Mouse (Mus musculus): ENCODE results near the gene Spryd4. TPM values are rescaled to one million over a fixed set of nuclear protein-coding genes. Genes with fewer than 3 reads are reported as not detected.
"Not testable (repeated sequence)": the region's sequence is repeated elsewhere in the genome, so short reads cannot be mapped to it uniquely, and the experiment has no call there.

The Spryd4 gene
- total RNA-seq (2015) (16.1 and 20.4 TPM in 2 replicates), total RNA-seq (2017) (15.6 and 20.0 TPM in 2 replicates)

- peak; percentile 83 for ATAC-seq (replicated peaks; ENCODE audit: poor library complexity)
Observed at GRCm38 (mm10) chr10:128211390-128212108, at the start of gene Spryd4. Gene Spryd4 (minus strand): TSS chr10:128211807.

- ATAC-seq (replicated peaks; ENCODE audit: poor library complexity) = not testable (repeated sequence)
Observed at GRCm38 (mm10) chr10:128260376-128260775, 48.8 kb upstream of the Spryd4 start.

GRCm38 (mm10) chr10:128259946-128260345, 48.3 kb upstream of the Spryd4 start:
- ATAC-seq (replicated peaks; ENCODE audit: poor library complexity) = no peak

GRCm38 (mm10) chr10:128258953-128259352, 47.3 kb upstream of the Spryd4 start:
- peak; percentile 99 for ATAC-seq (replicated peaks; ENCODE audit: poor library complexity)

- no peak for ATAC-seq (replicated peaks; ENCODE audit: poor library complexity)
Observed at GRCm38 (mm10) chr10:128256328-128256727, 44.7 kb upstream of the Spryd4 start.

GRCm38 (mm10) chr10:128255925-128256324, 44.3 kb upstream of the Spryd4 start:
- no peak for ATAC-seq (replicated peaks; ENCODE audit: poor library complexity)

GRCm38 (mm10) chr10:128253677-128254255, 42.2 kb upstream of the Spryd4 start, which contains the start of gene Apon:
Gene Apon (plus strand): TSS chr10:128254096.
- ATAC-seq (replicated peaks; ENCODE audit: poor library complexity) = no peak

- peak; percentile 11; the same call in 1 of the 2 replicates for ATAC-seq (replicated peaks; ENCODE audit: poor library complexity)
Observed at GRCm38 (mm10) chr10:128250565-128250964, 39.0 kb upstream of the Spryd4 start.

- ATAC-seq (replicated peaks; ENCODE audit: poor library complexity) = no peak
Observed at GRCm38 (mm10) chr10:128247020-128247732, 35.6 kb upstream of the Spryd4 start.

- ATAC-seq (replicated peaks; ENCODE audit: poor library complexity) = no peak
Observed at GRCm38 (mm10) chr10:128244121-128244520, 32.5 kb upstream of the Spryd4 start.

- no peak for ATAC-seq (replicated peaks; ENCODE audit: poor library complexity)
Observed at GRCm38 (mm10) chr10:128243252-128243651, 31.6 kb upstream of the Spryd4 start.

GRCm38 (mm10) chr10:128240131-128240530, 28.5 kb upstream of the Spryd4 start:
- peak; percentile 72 for ATAC-seq (replicated peaks; ENCODE audit: poor library complexity)

- ATAC-seq (replicated peaks; ENCODE audit: poor library complexity) = no peak
Observed at GRCm38 (mm10) chr10:128239140-128239539, 27.5 kb upstream of the Spryd4 start.

- peak; percentile 41 for ATAC-seq (replicated peaks; ENCODE audit: poor library complexity)
Observed at GRCm38 (mm10) chr10:128237807-128238480, 26.3 kb upstream of the Spryd4 start.

- ATAC-seq (replicated peaks; ENCODE audit: poor library complexity) = no peak
Observed at GRCm38 (mm10) chr10:128236321-128236720, 24.7 kb upstream of the Spryd4 start.

- ATAC-seq (replicated peaks; ENCODE audit: poor library complexity) = peak; percentile 59
Observed at GRCm38 (mm10) chr10:128232420-128232985, 20.9 kb upstream of the Spryd4 start.

GRCm38 (mm10) chr10:128231697-128232419, 20.3 kb upstream of the Spryd4 start, which contains the start of gene Timeless:
Gene Timeless (plus strand): TSS chr10:128232065.
- ATAC-seq (replicated peaks; ENCODE audit: poor library complexity) = peak; percentile 42

- 0 out of 2 replicates have a peak, but pooled peaks have one; percentile 8 for ATAC-seq (replicated peaks; ENCODE audit: poor library complexity)
Observed at GRCm38 (mm10) chr10:128231146-128231545, 19.5 kb upstream of the Spryd4 start.

GRCm38 (mm10) chr10:128230582-128230981, 19.0 kb upstream of the Spryd4 start:
- no peak for ATAC-seq (replicated peaks; ENCODE audit: poor library complexity)

- no peak for ATAC-seq (replicated peaks; ENCODE audit: poor library complexity)
Observed at GRCm38 (mm10) chr10:128228009-128228408, 16.4 kb upstream of the Spryd4 start.

All from megakaryocyte progenitor cell, adult 5-6 weeks (primary cell).